Mouse (Mus musculus): ENCODE results near the gene Cdkl5.

Gene Cdkl5

DNA sequence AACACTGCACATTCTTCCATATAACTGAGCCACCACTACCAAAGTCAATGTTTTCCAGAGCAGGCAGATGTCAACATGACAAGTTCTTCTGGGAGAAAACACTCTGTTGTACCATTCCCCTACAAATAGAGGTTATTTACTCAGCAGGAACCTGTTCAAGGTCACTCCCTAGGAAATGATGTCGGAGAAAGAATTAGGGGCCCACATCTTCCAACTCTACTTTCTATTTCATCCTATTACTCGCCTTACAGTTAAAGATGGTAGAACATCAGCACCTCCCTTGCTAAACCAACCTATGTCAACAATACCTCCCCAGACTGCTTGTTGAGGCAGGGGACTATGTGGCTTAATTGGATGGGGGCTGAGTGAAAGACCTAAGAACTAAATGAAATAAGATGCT lies 226.8 kb downstream of the Cdkl5 start, which contains the start of gene Rs1:
Gene Rs1 (plus strand): TSS at position 301 of the 400 bp plus-strand sequence.
- in situ Hi-C loops (cut with MboI; ENCODE audit: low pct_unique_long_range_greater_than_20kb in 1 of 2, low sequenced_read_pairs in 2 of 2, unreplicated experiment in 1 of 2): no loop called here

DNA sequence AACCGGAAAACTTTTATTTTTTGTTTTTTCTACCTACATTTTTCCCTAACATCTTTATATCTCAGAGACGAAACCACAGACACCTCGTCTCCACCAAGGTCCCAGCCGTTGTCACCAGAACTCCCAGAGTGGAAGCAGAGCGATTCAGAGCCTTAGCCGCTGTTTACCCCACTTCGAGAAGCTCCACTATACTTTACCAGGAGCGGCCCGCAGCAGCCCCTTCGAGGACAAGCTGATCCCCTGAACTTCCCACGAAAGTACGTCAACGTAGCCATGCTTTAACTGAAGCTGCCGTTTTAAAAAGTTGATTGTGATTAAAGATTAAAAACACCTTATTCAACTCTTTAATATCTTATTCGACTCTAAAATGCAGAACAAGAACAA lies 228.3 kb downstream of the Cdkl5 start:
- in situ Hi-C loops (cut with MboI; ENCODE audit: low pct_unique_long_range_greater_than_20kb in 1 of 2, low sequenced_read_pairs in 2 of 2, unreplicated experiment in 1 of 2): no loop called here

DNA sequence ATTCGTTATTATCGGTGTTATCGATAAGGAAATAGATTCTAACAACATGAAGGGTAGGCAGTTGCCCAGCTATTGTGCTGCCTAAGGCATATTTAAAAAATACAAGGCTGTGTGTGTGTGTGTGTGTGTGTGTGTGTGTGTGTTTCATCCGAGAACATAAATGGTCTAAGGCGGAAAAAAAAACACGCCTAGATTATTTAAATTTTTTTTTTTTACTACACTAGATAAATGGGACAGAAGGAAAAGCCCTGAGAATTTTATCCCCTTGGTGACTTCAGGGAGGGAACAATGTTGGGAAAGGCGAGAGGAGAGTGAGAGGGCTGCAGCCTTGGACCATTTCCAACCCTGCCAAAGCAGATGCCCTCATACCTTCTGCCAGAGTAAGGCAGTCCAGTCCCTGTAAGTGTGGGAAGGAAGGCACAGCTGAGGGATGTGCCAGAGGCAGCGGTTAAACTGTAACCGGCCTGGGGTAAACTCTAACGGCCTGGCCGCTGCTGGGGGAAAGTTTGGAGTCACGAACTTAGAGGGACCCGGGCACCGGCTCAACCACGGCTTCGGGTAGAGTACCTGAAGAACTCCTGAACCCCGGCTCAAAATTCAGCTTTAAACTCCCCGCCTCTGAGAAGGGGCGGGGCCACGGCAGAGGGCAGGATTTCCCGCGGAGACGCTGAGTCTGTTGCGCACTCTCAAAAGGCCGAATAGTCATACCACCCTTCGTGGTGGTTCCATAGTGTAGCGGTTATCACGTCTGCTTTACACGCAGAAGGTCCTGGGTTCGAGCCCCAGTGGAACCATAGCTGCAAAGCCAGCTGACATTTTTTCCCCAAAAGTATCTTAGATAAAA lies 228.9 kb downstream of the Cdkl5 start:
- in situ Hi-C loops (cut with MboI; ENCODE audit: low pct_unique_long_range_greater_than_20kb in 1 of 2, low sequenced_read_pairs in 2 of 2, unreplicated experiment in 1 of 2): no loop called here

DNA sequence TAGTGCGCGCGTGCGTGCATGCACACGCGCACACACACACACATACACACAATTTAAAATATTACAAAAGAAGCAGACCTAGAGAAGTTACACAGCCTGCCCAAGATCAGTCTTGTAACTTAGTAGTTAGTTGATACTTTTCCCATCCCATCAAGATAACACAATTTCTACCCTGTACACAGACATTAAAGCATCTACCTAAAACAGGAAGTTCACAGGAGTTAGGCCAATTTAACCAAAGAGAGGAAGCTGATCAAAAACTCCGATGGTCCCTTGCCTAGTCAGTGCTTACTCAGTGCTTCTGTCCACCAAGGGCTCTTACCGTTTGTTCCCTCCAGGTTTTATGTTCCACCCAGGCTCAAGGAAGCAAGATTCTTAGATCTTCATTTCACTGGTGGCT lies 243.7 kb downstream of the Cdkl5 start:
- in situ Hi-C loops (cut with MboI; ENCODE audit: low pct_unique_long_range_greater_than_20kb in 1 of 2, low sequenced_read_pairs in 2 of 2, unreplicated experiment in 1 of 2): no loop called here

DNA sequence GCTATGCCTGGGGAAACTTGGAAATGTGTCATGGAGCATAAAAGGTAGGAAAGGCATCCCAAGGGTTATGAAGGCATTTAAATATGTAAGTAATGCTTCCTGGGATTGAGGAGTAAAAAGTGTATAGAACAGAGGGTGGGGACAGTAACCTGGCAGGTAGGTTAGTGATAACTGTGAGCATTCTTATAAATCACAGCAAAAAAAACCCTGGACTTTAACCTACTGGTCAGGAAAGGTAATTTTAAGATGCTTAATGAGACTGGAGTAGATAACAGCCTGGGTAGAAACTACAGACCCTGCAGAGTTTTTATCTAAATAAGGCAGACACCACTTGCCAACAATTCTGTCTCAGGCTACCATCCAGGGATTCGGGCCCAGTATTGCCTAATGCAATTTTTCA lies 245.9 kb downstream of the Cdkl5 start:
- in situ Hi-C loops (cut with MboI; ENCODE audit: low pct_unique_long_range_greater_than_20kb in 1 of 2, low sequenced_read_pairs in 2 of 2, unreplicated experiment in 1 of 2): no loop called here

DNA sequence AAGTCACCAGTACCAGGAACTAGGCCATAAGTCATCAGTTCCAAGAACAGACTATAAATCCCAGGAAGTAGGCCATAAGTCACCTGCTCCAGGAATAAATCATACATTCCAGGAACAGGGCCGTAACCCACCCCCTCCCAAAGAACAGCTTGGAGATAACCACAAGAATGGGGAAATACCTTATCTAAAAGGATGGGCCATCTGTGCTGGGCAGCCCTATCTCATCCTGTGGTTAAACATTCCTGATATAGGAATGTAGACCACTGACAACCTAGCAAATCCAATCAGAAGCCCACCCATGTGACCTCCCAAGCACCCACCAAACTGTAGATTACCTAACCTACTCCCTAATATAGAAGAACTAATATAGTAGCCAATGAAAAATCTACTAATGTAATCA lies 249.1 kb downstream of the Cdkl5 start:
- in situ Hi-C loops (cut with MboI; ENCODE audit: low pct_unique_long_range_greater_than_20kb in 1 of 2, low sequenced_read_pairs in 2 of 2, unreplicated experiment in 1 of 2): no loop called here

DNA sequence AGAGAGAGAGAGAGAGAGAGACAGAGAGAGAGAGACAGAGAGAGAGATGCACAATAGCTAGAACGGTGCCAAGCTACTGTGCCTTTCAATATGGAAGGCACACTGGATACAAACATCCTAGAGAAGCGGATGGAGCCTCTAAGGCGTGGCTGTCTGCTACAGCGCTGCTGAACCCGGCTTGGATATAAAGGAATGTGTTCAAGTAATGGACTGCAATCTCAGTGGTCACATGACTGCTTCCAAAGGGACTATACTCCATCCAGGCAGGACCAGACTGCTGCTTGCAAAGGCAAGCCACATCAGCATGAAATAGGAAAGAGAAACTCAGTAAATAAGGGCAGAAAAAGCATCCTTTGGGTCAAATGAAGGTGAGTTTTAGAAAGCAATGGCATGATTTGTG lies 258.9 kb downstream of the Cdkl5 start, which contains the start of gene Ppef1:
Gene Ppef1 (minus strand): TSS at position 116 of the 400 bp plus-strand sequence.
- in situ Hi-C loops (cut with MboI; ENCODE audit: low pct_unique_long_range_greater_than_20kb in 1 of 2, low sequenced_read_pairs in 2 of 2, unreplicated experiment in 1 of 2): no loop called here
